Mouse (Mus musculus) midbrain, embryonic 13.5 days (tissue): ENCODE results near the gene Adat2. TPM values are rescaled to one million over a fixed set of nuclear protein-coding genes. Genes with fewer than 3 reads are reported as not detected.

Experiments
- ATAC-seq: fragments of 200-750 bp; cut with Nextera tagmentation; 2 replicates; pipeline ENCODE4 v1.8.0; 2017; ENCODE audit warnings: mild to moderate bottlenecking, moderate TSS enrichment, moderate library complexity
- H3K27ac ChIP-seq: fragments of 300-500 bp; sonication (generic); 2 replicates; pipeline ENCODE4 v1.5.1; 2015; ENCODE audit warnings: inconsistent platforms, mild to moderate bottlenecking, moderate library complexity
- H3K27me3 ChIP-seq: fragments of 300-500 bp; sonication (generic); 2 replicates; pipeline ENCODE4 v1.6.1; 2015; ENCODE audit warnings: mild to moderate bottlenecking, inconsistent platforms
- H3K36me3 ChIP-seq: fragments of 300-500 bp; sonication (generic); 2 replicates; pipeline ENCODE4 v1.6.1; 2015; ENCODE audit warnings: mild to moderate bottlenecking, inconsistent platforms
- H3K4me1 ChIP-seq: fragments of 300-500 bp; sonication (generic); replicated peaks from 2 replicates; pipeline ENCODE4 v1.6.1; 2015; ENCODE audit warnings: inconsistent platforms
- H3K4me2 ChIP-seq: fragments of 300-500 bp; sonication (generic); replicated peaks from 2 replicates; pipeline ENCODE4 v1.6.1; 2015; ENCODE audit warnings: moderate library complexity, mild to moderate bottlenecking, inconsistent platforms
- H3K4me3 ChIP-seq: fragments of 300-500 bp; sonication (generic); replicated peaks from 2 replicates; pipeline ENCODE4 v1.5.1; 2015; ENCODE audit warnings: mild to moderate bottlenecking, inconsistent platforms
- H3K9ac ChIP-seq: fragments of 300-500 bp; sonication (generic); replicated peaks from 2 replicates; pipeline ENCODE4 v1.6.1; 2015; ENCODE audit warnings: mild to moderate bottlenecking, inconsistent platforms
- H3K9me3 ChIP-seq: fragments of 300-500 bp; sonication (generic); 2 replicates; pipeline ENCODE4 v1.6.1; 2016; ENCODE audit warnings: mild to moderate bottlenecking, inconsistent platforms
- WGBS: fragments of 180-500 bp; shearing (Covaris S2); methylation state at CpG from one replicate; pipeline ENCODE4 v1.1.7; 2015; 5-methylcytosine and 5-hydroxymethylcytosine counted together
- polyA plus RNA-seq: library from polyadenylated mRNA; unstranded; fragments of >200 nt; fragmentation: Nextera tagmentation; extraction: Ambion mirVana; gene quantifications from 2 replicates; pipeline ENCODE4 v1.2.1, GENCODE M21; 2015

Gene Adat2
- 2.4 and 2.6 TPM in 2 replicates for polyA plus RNA-seq

- H3K9ac ChIP-seq, result peak within 1 kb of the TSS; percentile 84
- no peaks in the 10 kb centered on the region for H3K9me3 ChIP-seq
- H3K4me3 ChIP-seq, result peak within 1 kb of the TSS; percentile 80
- no peaks in the 10 kb centered on the region for H3K27me3 ChIP-seq
- H3K4me1 ChIP-seq, result peaks cover 12% of the 10 kb centered on the region
- peak within 1 kb of the TSS; percentile 78 for H3K27ac ChIP-seq
- 0 out of 2 replicates have a peak, but pooled peaks cover 5% of the 10 kb centered on the region for H3K36me3 ChIP-seq
- peak within 1 kb of the TSS; percentile 73 for H3K4me2 ChIP-seq
- WGBS, result under 1% methylated on average over 51 of the region's 51 CpGs
- peak; percentile 98 for ATAC-seq
Measured at GRCm38 (mm10) chr10:13552646-13553497, at the start of gene Adat2, which contains the start of gene Pex3. Gene Adat2, plus strand, starts transcription at chr10:13552894. Gene Pex3, minus strand, starts transcription at chr10:13553142.

DNA sequence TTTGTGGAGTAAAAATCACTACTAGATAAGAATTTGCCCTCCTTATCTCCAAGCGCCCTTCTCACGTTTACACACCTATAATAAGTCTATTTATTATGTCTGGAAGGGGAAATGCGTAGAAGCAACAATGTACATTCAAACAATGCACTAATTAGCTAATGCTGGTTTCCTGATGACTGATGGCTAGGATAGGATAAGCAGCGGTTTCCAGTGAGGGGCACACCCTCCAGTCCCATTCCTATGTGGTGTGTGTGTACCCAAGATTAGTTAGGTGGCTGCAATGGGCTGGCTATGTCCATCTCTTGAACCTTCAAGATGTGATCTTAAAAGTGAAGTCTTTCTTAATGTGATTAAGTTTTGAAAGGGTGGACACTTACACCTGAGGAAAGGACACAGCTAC lies 30.8 kb upstream of the Adat2 start:
- Histone ChIP-seq H3K27ac (no peak overlapping the region), H3K27me3 (no peaks in the 10 kb centered on the region), H3K4me2 (no peak overlapping the region), H3K4me1 (no peaks in the 10 kb centered on the region), H3K9ac (no peak overlapping the region), H3K4me3 (no peak overlapping the region), H3K36me3 (peaks cover 14% of the 10 kb centered on the region), H3K9me3 (no peaks in the 10 kb centered on the region)
- 94% methylated on average over 4 of the region's 4 CpGs for WGBS
- no peak for ATAC-seq

DNA sequence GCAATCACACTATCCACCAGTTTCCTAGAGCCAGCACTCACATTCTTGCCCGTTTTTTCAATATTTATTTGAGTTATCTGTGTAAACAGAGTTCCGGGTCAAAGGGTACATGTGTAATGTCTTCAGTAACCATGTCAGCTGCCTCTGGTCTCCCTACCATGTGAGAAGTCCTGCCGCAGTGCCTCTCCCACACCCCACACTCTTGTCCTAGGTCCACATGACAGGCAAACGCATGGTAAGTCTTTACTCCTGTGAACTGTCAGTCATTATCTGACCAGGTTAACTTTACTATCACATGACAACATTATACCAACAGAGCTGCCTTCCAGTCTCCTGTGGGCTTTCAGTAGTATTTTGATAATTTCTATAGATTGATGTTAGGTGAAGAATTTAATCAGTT lies 24.5 kb upstream of the Adat2 start:
- no peak overlapping the region for H3K27ac ChIP-seq
- H3K27me3 ChIP-seq, result no peaks in the 10 kb centered on the region
- no peak for ATAC-seq
- no peaks in the 10 kb centered on the region for H3K4me1 ChIP-seq
- no peak overlapping the region for H3K4me3 ChIP-seq
- H3K9ac ChIP-seq, result no peak overlapping the region
- no peak overlapping the region for H3K4me2 ChIP-seq
- no peaks in the 10 kb centered on the region for H3K9me3 ChIP-seq
- peaks cover 44% of the 10 kb centered on the region for H3K36me3 ChIP-seq
- WGBS, result 88% methylated on average over 4 of the region's 4 CpGs

DNA sequence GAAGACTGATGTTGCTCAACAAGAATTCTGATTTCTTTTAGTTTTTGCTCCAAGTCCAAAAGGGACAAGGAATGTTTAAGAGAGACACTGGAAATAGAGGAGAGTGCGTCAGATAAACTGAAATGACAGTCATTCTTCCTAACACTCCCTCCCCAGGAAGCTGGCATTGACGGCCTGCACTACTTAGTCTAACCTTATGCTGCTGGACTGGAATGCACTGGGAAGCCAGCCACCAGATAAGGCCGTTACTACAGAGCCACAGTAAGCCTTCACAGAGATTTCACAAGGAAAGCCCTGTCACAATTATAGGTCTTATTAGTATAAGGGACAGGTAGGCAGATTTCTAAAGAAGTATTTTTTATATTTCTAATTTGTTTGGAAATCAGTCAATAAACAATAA lies 17.9 kb upstream of the Adat2 start:
- H3K4me1 ChIP-seq, result no peaks in the 10 kb centered on the region
- no peak overlapping the region for H3K4me3 ChIP-seq
- H3K9me3 ChIP-seq, result no peaks in the 10 kb centered on the region
- no peak for ATAC-seq
- no peak overlapping the region for H3K4me2 ChIP-seq
- H3K27me3 ChIP-seq, result no peaks in the 10 kb centered on the region
- peaks cover 45% of the 10 kb centered on the region for H3K36me3 ChIP-seq
- no peak overlapping the region for H3K9ac ChIP-seq
- WGBS, result 89% methylated on average over 3 of the region's 3 CpGs
- no peak overlapping the region for H3K27ac ChIP-seq

DNA sequence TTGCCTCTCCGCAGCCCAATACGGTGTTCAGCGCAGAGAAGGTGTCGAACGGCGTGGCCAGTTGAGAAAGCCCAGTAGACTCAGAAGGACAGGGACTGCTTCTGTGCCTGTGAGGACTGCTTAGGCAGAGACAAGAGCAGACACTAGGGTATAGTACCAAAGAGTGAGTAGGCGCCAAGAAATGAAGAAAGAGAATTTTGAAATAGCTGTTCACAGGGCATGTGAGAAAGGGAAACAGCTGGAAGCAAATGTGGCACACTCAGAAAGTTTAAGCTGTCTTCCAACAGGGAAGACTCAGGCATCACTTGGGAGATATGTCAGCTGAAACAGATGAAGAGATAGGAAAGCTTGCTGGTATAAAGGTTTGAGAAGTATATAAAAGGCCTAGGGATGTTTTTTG lies 16.0 kb upstream of the Adat2 start:
- H3K36me3 ChIP-seq, result peaks cover 38% of the 10 kb centered on the region
- H3K9me3 ChIP-seq, result no peaks in the 10 kb centered on the region
- no peaks in the 10 kb centered on the region for H3K27me3 ChIP-seq
- WGBS, result 97% methylated on average over 7 of the region's 7 CpGs
- no peaks in the 10 kb centered on the region for H3K4me1 ChIP-seq
- H3K9ac ChIP-seq, result no peak overlapping the region
- no peak overlapping the region for H3K27ac ChIP-seq
- no peak overlapping the region for H3K4me2 ChIP-seq
- ATAC-seq, result no peak
- no peak overlapping the region for H3K4me3 ChIP-seq

GRCm38 (mm10) chr10:13539769-13540333 lies 12.8 kb upstream of the Adat2 start:
- H3K9me3 ChIP-seq, result no peaks in the 10 kb centered on the region
- H3K27ac ChIP-seq, result no peak overlapping the region
- ATAC-seq, result no peak
- no peaks in the 10 kb centered on the region for H3K4me1 ChIP-seq
- no peak overlapping the region for H3K4me2 ChIP-seq
- H3K27me3 ChIP-seq, result no peaks in the 10 kb centered on the region
- no peak overlapping the region for H3K9ac ChIP-seq
- peaks cover 30% of the 10 kb centered on the region for H3K36me3 ChIP-seq
- H3K4me3 ChIP-seq, result no peak overlapping the region
- WGBS, result 91% methylated on average over 7 of the region's 7 CpGs

DNA sequence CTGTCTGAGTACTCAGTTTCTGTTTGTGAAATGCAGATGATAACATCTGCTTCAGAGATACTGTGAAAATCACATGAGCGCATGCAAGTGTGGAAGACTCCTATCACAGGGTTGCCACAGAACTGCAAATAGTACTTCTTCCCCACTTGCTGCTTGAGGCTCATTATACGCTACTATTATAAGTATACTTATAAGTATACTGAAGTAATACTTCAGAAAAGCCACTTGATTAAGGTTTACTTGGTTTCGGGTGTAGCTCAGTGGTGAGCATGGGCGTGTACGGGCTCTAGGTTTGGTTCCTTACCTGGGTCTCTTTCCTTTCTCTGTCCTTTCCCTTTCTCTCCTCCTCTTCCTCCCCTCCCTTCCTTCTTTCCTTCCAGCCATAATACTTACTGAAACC lies 11.0 kb upstream of the Adat2 start:
- Histone ChIP-seq H3K9me3 (no peaks in the 10 kb centered on the region), H3K4me3 (no peak overlapping the region), H3K4me2 (no peak overlapping the region), H3K4me1 (no peaks in the 10 kb centered on the region), H3K27me3 (no peaks in the 10 kb centered on the region), H3K36me3 (peaks cover 27% of the 10 kb centered on the region), H3K9ac (no peak overlapping the region), H3K27ac (no peak overlapping the region)
- 94% methylated on average over 5 of the region's 5 CpGs for WGBS
- ATAC-seq, result no peak

DNA sequence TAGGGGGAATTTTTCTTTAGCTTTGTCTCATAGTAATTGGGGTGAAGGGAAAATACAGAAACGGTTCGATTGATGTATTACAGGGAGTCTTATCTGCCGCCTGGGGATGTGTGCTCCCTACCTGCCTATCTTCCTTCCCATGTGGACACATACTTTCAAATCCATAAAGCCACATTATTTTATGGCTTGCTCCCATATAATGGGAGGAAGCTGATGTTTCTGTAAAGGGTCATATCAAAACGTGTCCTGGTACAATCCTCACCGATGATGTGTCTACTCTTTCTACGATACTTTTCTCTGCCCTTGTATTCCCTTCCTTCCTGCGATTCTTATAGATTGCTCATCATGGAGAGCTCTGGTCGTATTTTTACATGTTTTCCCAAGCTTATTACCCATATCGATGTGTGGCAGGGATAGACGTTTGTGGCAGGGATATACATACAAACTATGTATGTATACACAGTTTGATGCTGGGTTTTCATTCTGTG lies 848 bp downstream of the Adat2 start:
- peaks cover 12% of the 10 kb centered on the region for H3K4me1 ChIP-seq
- no peaks in the 10 kb centered on the region for H3K9me3 ChIP-seq
- no peaks in the 10 kb centered on the region for H3K27me3 ChIP-seq
- peak overlapping the region; percentile 78; the same call in 1 of the 2 replicates for H3K27ac ChIP-seq
- peaks cover 6% of the 10 kb centered on the region; the same call in 1 of the 2 replicates for H3K36me3 ChIP-seq
- peak overlapping the region; percentile 80 for H3K4me3 ChIP-seq
- peak; percentile 43 for ATAC-seq
- WGBS, result 32% methylated on average over 10 of the region's 10 CpGs
- H3K4me2 ChIP-seq, result peak overlapping the region; percentile 73
- H3K9ac ChIP-seq, result peak overlapping the region; percentile 84

GRCm38 (mm10) chr10:13554316-13554715 lies 1.6 kb downstream of the Adat2 start:
- peaks cover 12% of the 10 kb centered on the region for H3K4me1 ChIP-seq
- no peak overlapping the region for H3K27ac ChIP-seq
- H3K36me3 ChIP-seq, result peaks cover 10% of the 10 kb centered on the region; the same call in 1 of the 2 replicates
- no peak overlapping the region for H3K4me3 ChIP-seq
- no peak overlapping the region for H3K4me2 ChIP-seq
- H3K9ac ChIP-seq, result no peak overlapping the region
- WGBS, result 85% methylated on average over 1 of the region's 1 CpGs
- no peak for ATAC-seq
- H3K9me3 ChIP-seq, result no peaks in the 10 kb centered on the region
- H3K27me3 ChIP-seq, result no peaks in the 10 kb centered on the region

GRCm38 (mm10) chr10:13560014-13560674 lies 7.5 kb downstream of the Adat2 start:
- peaks cover 4% of the 10 kb centered on the region; the same call in 1 of the 2 replicates for H3K4me1 ChIP-seq
- H3K9ac ChIP-seq, result no peak overlapping the region
- no peak overlapping the region for H3K4me2 ChIP-seq
- peaks cover 19% of the 10 kb centered on the region; the same call in 1 of the 2 replicates for H3K36me3 ChIP-seq
- no peak overlapping the region for H3K27ac ChIP-seq
- H3K4me3 ChIP-seq, result no peak overlapping the region
- H3K27me3 ChIP-seq, result no peaks in the 10 kb centered on the region
- WGBS, result 92% methylated on average over 13 of the region's 13 CpGs
- H3K9me3 ChIP-seq, result no peaks in the 10 kb centered on the region
- no peak for ATAC-seq

- Histone ChIP-seq H3K27me3 (peaks cover 28% of the 10 kb centered on the region), H3K36me3 (peaks cover 9% of the 10 kb centered on the region; the same call in 1 of the 2 replicates), H3K9ac (no peak overlapping the region), H3K4me1 (peaks cover 5% of the 10 kb centered on the region; the same call in 1 of the 2 replicates), H3K27ac (no peak overlapping the region), H3K9me3 (no peaks in the 10 kb centered on the region), H3K4me3 (peak overlapping the region; percentile 22), H3K4me2 (peak overlapping the region; percentile 51)
- peak; percentile 83 for ATAC-seq
- 29% methylated on average over 24 of the region's 24 CpGs for WGBS
Measured at GRCm38 (mm10) chr10:13564364-13565079, 11.8 kb downstream of the Adat2 start.
